Mouse (Mus musculus): ENCODE results near the gene Plppr5. TPM values are rescaled to one million over a fixed set of nuclear protein-coding genes. Genes with fewer than 3 reads are reported as not detected.

Plppr5 gene
- total RNA-seq, 2 experiments from 2014 or later: 31.6 to 32.6 TPM

DNA sequence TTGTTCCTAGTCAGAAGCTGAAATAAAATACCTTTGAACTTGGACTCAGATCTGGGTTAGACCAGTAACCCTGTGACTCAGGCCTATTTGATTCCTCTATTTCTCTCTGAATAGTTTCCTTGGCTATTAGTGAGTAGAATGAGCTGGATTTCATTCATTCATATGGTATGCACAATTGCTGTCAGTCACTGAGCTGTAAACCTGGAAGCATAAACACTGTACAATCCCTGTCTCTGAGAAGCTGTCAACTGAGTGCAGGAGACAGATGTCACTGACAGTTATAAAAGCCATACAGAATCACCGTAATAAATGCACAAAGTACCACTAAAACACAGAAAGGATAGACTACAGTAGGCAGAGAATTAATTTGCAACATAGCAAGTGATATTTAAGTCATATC lies 40.2 kb downstream of the Plppr5 start:
- H3K27ac ChIP-seq: no peak overlapping the region
- no peak for DNase-seq (ENCODE audit: extremely low spot score in 1 of 2, low spot score in 2 of 2)
- H3K4me3 ChIP-seq: no peak overlapping the region
- TF ChIP-seq CTCF (IDR thresholded peaks at IDR 0.05): no peak
- intact Hi-C loops (cut with DNase I): no loop called here

DNA sequence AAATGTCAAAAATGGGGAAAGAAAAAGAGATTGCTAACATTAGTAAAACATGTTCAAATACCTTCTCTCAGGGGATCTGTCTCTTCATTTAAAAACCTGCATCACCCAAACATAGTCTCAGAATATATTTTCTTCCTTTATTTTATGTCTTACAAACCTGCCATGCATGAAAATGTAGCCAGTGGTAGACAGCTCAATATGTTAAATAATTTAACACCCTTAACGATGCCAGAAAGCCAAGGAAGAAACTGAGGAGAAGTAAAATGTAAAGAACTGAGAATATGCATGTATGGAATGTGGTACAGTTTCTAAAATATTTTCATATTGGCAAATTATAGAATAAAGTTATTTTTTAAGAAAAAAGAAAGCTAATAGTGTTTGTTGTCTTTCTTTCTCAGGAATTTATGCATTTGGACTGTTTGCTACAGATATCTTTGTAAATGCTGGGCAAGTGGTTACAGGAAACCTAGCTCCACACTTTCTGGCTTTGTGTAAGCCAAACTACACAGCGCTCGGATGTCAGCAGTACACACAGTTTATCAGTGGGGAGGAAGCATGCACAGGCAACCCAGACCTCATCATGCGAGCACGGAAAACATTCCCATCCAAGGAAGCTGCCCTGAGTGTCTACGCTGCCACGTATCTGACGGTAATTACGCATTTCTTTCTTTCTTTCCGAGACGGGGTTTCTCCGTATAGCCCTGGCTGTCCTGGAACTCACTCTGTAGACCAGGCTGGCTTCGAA lies 50.8 kb downstream of the Plppr5 start:
- intact Hi-C loops (cut with DNase I): loop anchor here (5.0 kb wide), 1 partner anchor 62 kb away; no protein-coding TSS in a partner anchor
- DNase-seq (ENCODE audit: extremely low spot score in 1 of 2, low spot score in 2 of 2): no peak
- TF ChIP-seq CTCF (IDR thresholded peaks at IDR 0.05): no peak
- Histone ChIP-seq H3K4me3 (no peak overlapping the region), H3K27ac (peak overlapping the region; percentile 50; the same call in 1 of the 2 replicates)

DNA sequence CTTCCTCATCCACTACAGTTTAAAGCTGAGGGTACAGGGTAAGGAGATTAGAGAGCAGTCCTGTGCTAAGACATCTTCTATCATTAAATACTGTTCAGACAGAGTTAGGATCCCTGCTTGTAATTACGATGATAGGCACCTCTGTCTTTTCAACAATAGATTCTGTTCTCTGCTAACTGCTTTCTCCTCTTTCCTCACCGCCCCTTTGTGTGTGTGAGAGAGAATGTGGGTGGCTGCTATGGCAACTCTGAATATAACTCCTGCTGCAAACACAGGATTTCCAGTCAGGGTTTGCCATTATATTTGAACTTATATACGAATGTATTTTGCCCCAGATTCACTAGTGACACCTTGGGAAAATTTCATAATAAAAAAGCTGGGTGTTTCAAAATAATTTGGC lies 54.2 kb downstream of the Plppr5 start:
- Histone ChIP-seq H3K27ac (peak overlapping the region; percentile 78), H3K4me3 (no peak overlapping the region)
- peak; percentile 24 to 42 for DNase-seq (ENCODE audit: extremely low spot score in 1 of 2, low spot score in 2 of 2)
- no peak for TF ChIP-seq CTCF (IDR thresholded peaks at IDR 0.05)
- intact Hi-C loops (cut with DNase I): loop anchor here (2.0 to 5.0 kb wide), 2 partner anchors 54 to 59 kb away; partner anchors contain the start of gene Plppr5

DNA sequence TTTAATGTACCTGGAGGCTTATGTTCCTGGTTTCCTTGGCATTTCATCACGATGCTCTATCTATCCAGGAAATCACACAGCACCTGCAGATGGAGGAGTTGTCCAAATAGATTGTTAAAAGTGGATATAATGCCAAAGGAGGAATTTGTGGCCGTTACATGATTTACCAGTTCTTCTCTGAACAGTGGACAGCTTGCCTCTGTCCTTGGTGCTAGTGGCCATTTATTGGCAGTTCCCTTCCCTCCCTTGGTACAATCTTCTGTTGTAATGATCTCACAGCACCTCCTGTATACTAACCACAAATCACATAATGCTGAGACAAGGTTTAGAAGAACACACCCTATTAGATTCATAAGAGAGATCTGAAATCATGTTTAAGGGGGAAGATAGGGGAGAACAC lies 55.7 kb downstream of the Plppr5 start:
- intact Hi-C loops (cut with DNase I): no loop called here
- DNase-seq (ENCODE audit: extremely low spot score in 1 of 2, low spot score in 2 of 2): no peak
- no peak for TF ChIP-seq CTCF (IDR thresholded peaks at IDR 0.05)
- no peak overlapping the region for H3K4me3 ChIP-seq
- H3K27ac ChIP-seq: no peak overlapping the region

DNA sequence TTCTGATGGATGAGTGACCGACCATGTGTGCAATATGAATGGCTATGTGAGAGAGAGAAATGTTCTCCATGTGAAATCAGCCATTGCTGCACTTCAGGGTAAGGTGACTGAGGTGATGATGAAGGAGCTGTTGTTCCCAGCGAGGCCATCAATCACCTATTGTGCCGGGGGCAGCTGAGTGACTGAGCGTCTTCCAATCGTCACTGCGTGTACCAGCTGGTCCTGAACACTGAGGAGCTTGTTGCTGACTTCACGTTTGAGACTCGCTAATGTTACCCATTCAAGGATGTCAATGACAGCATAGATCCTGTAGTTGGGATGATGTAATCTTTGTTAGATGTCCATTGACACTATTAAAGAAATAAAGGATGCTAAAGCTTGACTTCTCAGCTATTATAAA lies 74.0 kb downstream of the Plppr5 start:
- no peak for DNase-seq (ENCODE audit: extremely low spot score in 1 of 2, low spot score in 2 of 2)
- TF ChIP-seq CTCF (IDR thresholded peaks at IDR 0.05): no peak
- no peak overlapping the region for H3K4me3 ChIP-seq
- intact Hi-C loops (cut with DNase I): no loop called here
- no peak overlapping the region for H3K27ac ChIP-seq

DNA sequence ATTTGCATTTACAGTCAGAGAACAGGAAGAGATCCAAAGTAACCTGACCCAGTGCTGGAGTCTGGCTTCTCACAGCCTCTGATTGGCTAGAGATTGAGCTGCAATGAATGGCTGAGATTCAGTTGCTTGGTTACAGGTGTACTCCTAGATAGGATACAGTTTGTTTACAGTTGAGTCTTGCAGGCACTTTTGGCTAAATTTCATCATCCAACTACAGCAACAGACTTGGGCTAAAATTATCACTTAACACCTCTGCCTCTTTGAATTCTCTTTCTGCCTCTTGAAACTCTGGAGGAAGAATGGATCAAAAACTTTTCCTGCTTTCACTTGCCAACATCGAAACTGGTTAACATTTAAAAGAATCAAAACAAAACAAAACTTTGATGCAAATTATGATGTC lies 89.7 kb downstream of the Plppr5 start:
- DNase-seq (ENCODE audit: extremely low spot score in 1 of 2, low spot score in 2 of 2): no peak
- TF ChIP-seq CTCF (IDR thresholded peaks at IDR 0.05): no peak
- Histone ChIP-seq H3K4me3 (no peak overlapping the region), H3K27ac (no peak overlapping the region)
- intact Hi-C loops (cut with DNase I): no loop called here

DNA sequence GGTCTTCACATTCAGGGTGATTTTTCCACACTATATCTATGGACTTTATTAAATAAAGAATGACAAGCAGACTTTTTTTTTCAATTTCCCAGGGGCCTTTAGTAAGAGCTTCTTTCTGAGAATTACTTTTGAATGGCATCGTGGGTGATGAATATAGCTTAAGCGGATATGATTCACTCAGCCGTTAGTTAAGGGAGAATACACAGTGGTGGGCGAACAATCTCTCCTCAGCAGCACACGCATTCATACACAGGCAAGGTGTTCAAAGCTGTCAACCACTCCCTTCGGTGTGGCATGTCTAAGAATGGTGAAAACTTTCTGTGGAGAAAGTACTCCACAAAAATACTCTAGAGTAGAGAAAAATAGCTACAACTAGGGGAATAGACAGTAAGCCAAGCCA lies 104.6 kb downstream of the Plppr5 start:
- no peak for TF ChIP-seq CTCF (IDR thresholded peaks at IDR 0.05)
- intact Hi-C loops (cut with DNase I): no loop called here
- DNase-seq (ENCODE audit: extremely low spot score in 1 of 2, low spot score in 2 of 2): no peak
- H3K27ac ChIP-seq: no peak overlapping the region
- H3K4me3 ChIP-seq: no peak overlapping the region

DNA sequence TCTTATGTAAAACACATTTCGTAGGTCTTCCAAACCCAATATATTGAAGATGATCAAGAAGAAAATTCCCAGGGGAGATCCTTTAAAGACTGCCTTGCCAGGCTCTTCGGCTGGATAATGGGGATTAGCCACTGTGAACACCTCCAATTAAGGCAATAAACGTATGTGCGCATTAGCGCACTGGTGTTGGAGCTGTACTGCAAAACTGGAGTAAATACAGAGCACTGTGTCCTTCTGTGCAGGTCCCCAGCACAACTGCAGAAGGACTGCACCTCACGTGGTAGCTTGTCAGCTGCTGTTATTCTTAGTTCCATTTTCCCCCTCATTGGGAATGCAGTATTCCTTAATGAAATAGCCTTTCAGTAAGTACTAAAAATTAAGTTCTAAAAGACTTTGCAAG lies 110.0 kb downstream of the Plppr5 start:
- intact Hi-C loops (cut with DNase I): loop anchor here (5.0 kb wide), 1 partner anchor 57 kb away; no protein-coding TSS in a partner anchor

DNA sequence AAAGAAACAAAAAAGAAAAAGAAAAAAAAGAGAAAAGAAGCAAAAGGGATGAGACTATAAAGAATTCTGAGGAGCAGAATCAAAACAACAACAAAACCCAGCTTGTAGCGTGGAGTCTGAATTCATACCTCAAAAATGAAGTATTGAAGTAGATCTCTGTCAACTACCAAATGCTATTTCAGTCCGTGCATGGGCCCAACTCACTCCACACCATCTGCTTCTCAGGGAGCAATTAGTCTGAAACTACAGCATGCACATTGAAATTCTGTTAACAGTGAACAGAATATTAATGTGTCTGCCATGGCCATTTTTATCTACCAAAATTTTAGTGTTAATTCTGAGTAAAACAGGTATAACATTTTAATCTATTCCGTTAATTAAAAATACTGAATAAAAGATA lies 111.4 kb downstream of the Plppr5 start:
- no peak overlapping the region for H3K27ac ChIP-seq
- no peak for TF ChIP-seq CTCF (IDR thresholded peaks at IDR 0.05)
- DNase-seq (ENCODE audit: extremely low spot score in 1 of 2, low spot score in 2 of 2): peak in 1 of 2 experiments; percentile 26
- H3K4me3 ChIP-seq: no peak overlapping the region
- intact Hi-C loops (cut with DNase I): loop anchor here (2.0 to 5.0 kb wide), 2 partner anchors 59 to 111 kb away; partner anchors contain the start of gene Plppr5

More for the DNA sequence above, 110.0 kb downstream of the Plppr5 start:
- H3K4me3 ChIP-seq: no peak overlapping the region
- no peak overlapping the region for H3K27ac ChIP-seq
- TF ChIP-seq CTCF (IDR thresholded peaks at IDR 0.05): no peak
- no peak for DNase-seq (ENCODE audit: extremely low spot score in 1 of 2, low spot score in 2 of 2)

DNA sequence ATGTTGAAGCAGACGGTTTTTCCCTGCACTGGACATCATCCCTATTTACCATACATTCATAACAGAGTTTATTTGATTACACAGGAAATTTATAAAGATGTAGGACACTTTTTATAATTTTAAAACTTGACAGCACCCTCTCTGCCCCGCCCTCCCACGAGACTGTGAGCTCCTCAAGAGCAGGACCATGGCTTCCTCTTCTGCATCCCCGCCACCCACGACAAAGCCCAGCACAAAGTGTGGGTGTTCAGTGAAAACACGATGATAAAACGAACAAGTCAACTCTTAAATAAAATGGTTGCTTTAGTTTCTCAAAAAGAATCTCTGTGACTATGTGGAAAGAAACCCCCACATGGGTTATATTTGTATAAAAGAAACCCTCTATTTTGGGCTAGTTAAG lies 112.0 kb downstream of the Plppr5 start:
- intact Hi-C loops (cut with DNase I): loop anchor here (2.0 to 5.0 kb wide), 2 partner anchors 59 to 112 kb away; partner anchors contain the start of gene Plppr5
- no peak for TF ChIP-seq CTCF (IDR thresholded peaks at IDR 0.05)
- Histone ChIP-seq H3K27ac (no peak overlapping the region), H3K4me3 (no peak overlapping the region)
- DNase-seq (ENCODE audit: extremely low spot score in 1 of 2, low spot score in 2 of 2): peak; percentile 23 to 54

DNA sequence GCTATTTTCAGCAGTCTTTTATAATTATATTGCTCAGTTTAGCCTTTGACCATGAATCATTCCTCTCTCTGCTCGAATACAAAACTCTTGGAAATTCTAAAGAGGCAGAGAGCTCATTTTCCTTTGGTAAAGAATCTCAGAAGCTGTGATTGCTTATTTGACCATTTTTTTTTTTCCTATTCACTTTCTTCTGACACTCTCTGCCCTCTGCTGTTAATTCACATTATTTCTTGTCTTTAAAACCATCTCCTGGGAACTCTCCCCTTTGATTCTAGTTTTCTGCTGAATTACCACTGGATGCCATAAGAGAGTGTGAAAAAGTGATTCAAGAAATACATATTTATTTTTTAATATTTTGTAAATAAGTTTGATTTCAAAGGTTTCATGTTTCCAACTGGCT lies 120.1 kb downstream of the Plppr5 start:
- Histone ChIP-seq H3K27ac (no peak overlapping the region), H3K4me3 (no peak overlapping the region)
- intact Hi-C loops (cut with DNase I): loop anchor here (10.0 kb wide), 1 partner anchor 570 kb away; no protein-coding TSS in a partner anchor
- DNase-seq (ENCODE audit: extremely low spot score in 1 of 2, low spot score in 2 of 2): no peak
- TF ChIP-seq CTCF (IDR thresholded peaks at IDR 0.05): peak; percentile 11

DNA sequence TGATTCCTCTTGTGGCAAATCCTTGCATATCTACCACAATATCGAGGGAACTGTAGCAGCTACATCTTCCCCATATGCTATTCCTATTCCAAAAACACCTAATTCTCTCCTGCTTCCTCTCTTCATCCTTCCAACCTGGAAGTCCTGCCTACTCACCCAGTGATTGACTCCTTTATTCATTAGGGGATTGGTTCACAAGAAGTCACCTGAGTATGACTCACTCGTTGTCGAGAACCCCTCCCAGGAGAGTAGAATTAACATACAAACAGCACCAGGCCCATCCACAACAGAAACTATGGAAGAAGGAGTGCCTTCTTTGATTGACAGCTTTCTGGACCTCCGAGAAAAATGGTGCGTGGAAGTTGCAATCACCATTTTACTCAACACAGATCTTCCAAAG lies 121.7 kb downstream of the Plppr5 start:
- intact Hi-C loops (cut with DNase I): loop anchor here (10.0 kb wide), 1 partner anchor 572 kb away; no protein-coding TSS in a partner anchor
- H3K27ac ChIP-seq: no peak overlapping the region
- TF ChIP-seq CTCF (IDR thresholded peaks at IDR 0.05): no peak
- DNase-seq (ENCODE audit: extremely low spot score in 1 of 2, low spot score in 2 of 2): no peak
- H3K4me3 ChIP-seq: no peak overlapping the region
